Mouse (Mus musculus) T-cell, adult 2 months (primary cell): ENCODE results near the gene Zfp511.

Source experiments
- DNase-seq: peaks from one replicate; pipeline ENCODE4 v3.0.0; 2022; ENCODE audit warnings: low spot score

Gene Zfp511

GRCm38 (mm10) chr7:140036281-140037170 is at the start of gene Zfp511, which contains the start of gene Tubgcp2:
Gene Zfp511, plus strand, starts transcription at chr7:140036391.
Gene Tubgcp2, minus strand, starts transcription at chr7:140036669.
- peak; percentile 78 for DNase-seq

GRCm38 (mm10) chr7:139988272-139988671 is 47.9 kb upstream of the Zfp511 start:
- DNase-seq = no peak

- DNase-seq = no peak
These were observed 45.3 kb upstream of the Zfp511 start for GRCm38 (mm10) chr7:139990864-139991394.

GRCm38 (mm10) chr7:139992406-139992805 is 43.8 kb upstream of the Zfp511 start, which contains the start of gene Adam8:
Gene Adam8, minus strand, starts transcription at chr7:139992562.
- DNase-seq = no peak

- no peak for DNase-seq
These were observed 42.7 kb upstream of the Zfp511 start for GRCm38 (mm10) chr7:139993532-139993931.

GRCm38 (mm10) chr7:139994202-139994601 is 42.0 kb upstream of the Zfp511 start:
- DNase-seq = no peak

GRCm38 (mm10) chr7:139994676-139995075 is 41.5 kb upstream of the Zfp511 start:
- peak; percentile 49 for DNase-seq

GRCm38 (mm10) chr7:139998691-139999350 is 37.4 kb upstream of the Zfp511 start:
- no peak for DNase-seq

- no peak for DNase-seq
These were observed 35.0 kb upstream of the Zfp511 start for GRCm38 (mm10) chr7:140001086-140001740.

- DNase-seq = no peak
These were observed 31.5 kb upstream of the Zfp511 start for GRCm38 (mm10) chr7:140004666-140005065.

- no peak for DNase-seq
These were observed 29.2 kb upstream of the Zfp511 start for GRCm38 (mm10) chr7:140006861-140007611.

- DNase-seq = no peak
These were observed 28.4 kb upstream of the Zfp511 start for GRCm38 (mm10) chr7:140007781-140008180.

GRCm38 (mm10) chr7:140011336-140011735 is 24.9 kb upstream of the Zfp511 start:
- DNase-seq = no peak

GRCm38 (mm10) chr7:140031771-140032170 is 4.4 kb upstream of the Zfp511 start:
- no peak for DNase-seq

GRCm38 (mm10) chr7:140032366-140032765 is 3.8 kb upstream of the Zfp511 start:
- DNase-seq = no peak

GRCm38 (mm10) chr7:140033386-140033785 is 2.8 kb upstream of the Zfp511 start:
- no peak for DNase-seq

GRCm38 (mm10) chr7:140035456-140035855 is 735 bp upstream of the Zfp511 start:
- DNase-seq = no peak

GRCm38 (mm10) chr7:140037171-140037555 is 972 bp downstream of the Zfp511 start:
- DNase-seq = no peak

- no peak for DNase-seq
These were observed 6.5 kb downstream of the Zfp511 start for GRCm38 (mm10) chr7:140042728-140043127.

GRCm38 (mm10) chr7:140045546-140045945 is 9.4 kb downstream of the Zfp511 start:
- DNase-seq = no peak

GRCm38 (mm10) chr7:140047811-140048311 is 11.7 kb downstream of the Zfp511 start:
- no peak for DNase-seq
